Mouse (Mus musculus): ENCODE results near the gene Cadps2. TPM values are rescaled to one million over a fixed set of nuclear protein-coding genes. Genes with fewer than 3 reads are reported as not detected.

Cadps2 gene
- 1.3 and 1.4 TPM in 2 replicates for polyA plus RNA-seq (2014; fragmentation: Nextera tagmentation; extraction: Ambion mirVana)

DNA sequence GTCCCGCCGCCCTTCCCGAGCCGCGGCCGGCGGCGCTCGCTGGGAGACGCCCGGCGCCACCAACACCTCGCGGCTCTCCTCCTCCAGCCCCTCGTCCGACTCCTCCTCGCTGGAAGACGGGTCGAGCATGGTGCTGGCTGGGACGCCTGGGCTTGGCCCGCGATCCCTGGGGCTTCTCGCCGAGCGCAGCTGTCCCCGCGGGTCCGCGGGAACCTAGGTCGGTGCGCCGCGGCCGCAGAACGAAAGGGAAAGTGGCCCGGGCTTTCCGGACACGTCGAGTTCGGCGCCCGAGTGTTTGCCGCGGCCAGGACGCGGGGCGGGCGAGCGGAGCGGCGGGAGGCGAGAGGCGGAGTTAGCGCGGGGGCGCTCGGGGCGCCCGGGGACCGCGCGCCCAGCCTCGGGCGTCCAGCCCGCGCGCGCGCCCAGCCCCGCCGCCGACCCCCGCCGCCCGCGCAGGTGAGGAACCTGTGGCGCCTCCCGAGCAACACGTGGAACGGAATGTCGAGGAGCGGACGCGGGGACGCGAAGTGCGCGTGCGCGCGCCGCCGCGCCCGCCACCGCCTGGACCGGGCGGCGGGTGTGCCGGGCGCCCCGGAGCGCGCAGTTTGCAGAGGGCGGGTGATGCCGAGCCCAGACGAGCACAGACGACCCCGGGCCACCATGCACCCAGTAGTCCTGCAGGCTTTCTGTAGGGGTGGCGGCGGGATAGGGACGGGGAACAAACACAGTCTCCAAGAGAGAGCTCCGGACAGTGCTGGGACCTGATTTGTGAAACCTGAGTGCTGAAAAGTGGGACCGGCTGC lies at the start of gene Cadps2:
TSS of gene Cadps2 (minus strand) at position 413 of the 803 bp plus-strand sequence.
- no peaks in the 10 kb centered on the region for H3K36me3 ChIP-seq (ENCODE audit: control insufficient read depth, insufficient read depth, low read length)
- no peak within 1 kb of the TSS for H3K27ac ChIP-seq (replicated peaks in 1 of 2; ENCODE audit: control insufficient read depth in 1 of 2, insufficient read depth in 1 of 2, low read depth in 2 of 2, low read length in 2 of 2)
- WGBS, result under 1% methylated on average over 95 of the region's 114 CpGs

GRCm38 (mm10) chr6:23886418-23886817 lies 47.2 kb upstream of the Cadps2 start:
- no peak for ATAC-seq (ENCODE audit: insufficient number of reproducible peaks, insufficient read depth, low FRiP score, low read depth)
- Histone ChIP-seq H3K4me2 (ENCODE audit: low read length) (no peak overlapping the region), H3K27ac (replicated peaks in 1 of 2; ENCODE audit: control insufficient read depth in 1 of 2, insufficient read depth in 1 of 2, low read depth in 2 of 2, low read length in 2 of 2) (no peak overlapping the region), H3K27me3 (ENCODE audit: control insufficient read depth, insufficient read depth, low read length) (no peaks in the 10 kb centered on the region), H3K9ac (ENCODE audit: low read length) (no peak overlapping the region), H3K4me1 (ENCODE audit: control insufficient read depth in 2 of 2, insufficient read depth in 2 of 2, low read length in 2 of 2) (no peaks in the 10 kb centered on the region), H3K4me3 (ENCODE audit: control insufficient read depth in 1 of 2, insufficient read depth in 1 of 2, low read depth in 1 of 2, low read length in 2 of 2) (no peak overlapping the region), H3K36me3 (ENCODE audit: control insufficient read depth, insufficient read depth, low read length) (no peaks in the 10 kb centered on the region), H3K9me3 (ENCODE audit: control insufficient read depth, low read length) (no peaks in the 10 kb centered on the region)
- 21% methylated on average over 6 of the region's 6 CpGs for whole genome bisulfite sequencing

More for the DNA sequence above, at the start of gene Cadps2:
- Histone ChIP-seq H3K4me1 (ENCODE audit: control insufficient read depth in 2 of 2, insufficient read depth in 2 of 2, low read length in 2 of 2) (peaks cover 3% of the 10 kb centered on the region in 2 experiments; a peak in 2 of 4 replicates), H3K4me3 (ENCODE audit: control insufficient read depth in 1 of 2, insufficient read depth in 1 of 2, low read depth in 1 of 2, low read length in 2 of 2) (peak within 1 kb of the TSS; percentile 59 to 79), H3K9ac (ENCODE audit: low read length) (peak within 1 kb of the TSS; percentile 72), H3K27me3 (ENCODE audit: control insufficient read depth, insufficient read depth, low read length) (peaks cover 12% of the 10 kb centered on the region), H3K4me2 (ENCODE audit: low read length) (peak within 1 kb of the TSS; percentile 92), H3K9me3 (ENCODE audit: control insufficient read depth, low read length) (no peaks in the 10 kb centered on the region)
- peak; percentile 71 for ATAC-seq (ENCODE audit: insufficient number of reproducible peaks, insufficient read depth, low FRiP score, low read depth)

GRCm38 (mm10) chr6:23876765-23877408 lies 37.7 kb upstream of the Cadps2 start:
- no peak overlapping the region for H3K9ac ChIP-seq (ENCODE audit: low read length)
- 65% methylated on average over 4 of the region's 4 CpGs for WGBS

GRCm38 (mm10) chr6:23876363-23876762 lies 37.1 kb upstream of the Cadps2 start:
- ATAC-seq (ENCODE audit: insufficient number of reproducible peaks, insufficient read depth, low FRiP score, low read depth), result no peak
- Histone ChIP-seq H3K4me3 (ENCODE audit: control insufficient read depth in 1 of 2, insufficient read depth in 1 of 2, low read depth in 1 of 2, low read length in 2 of 2) (no peak overlapping the region), H3K9ac (ENCODE audit: low read length) (no peak overlapping the region), H3K27me3 (ENCODE audit: control insufficient read depth, insufficient read depth, low read length) (no peaks in the 10 kb centered on the region), H3K4me1 (ENCODE audit: control insufficient read depth in 2 of 2, insufficient read depth in 2 of 2, low read length in 2 of 2) (no peaks in the 10 kb centered on the region), H3K9me3 (ENCODE audit: control insufficient read depth, low read length) (no peaks in the 10 kb centered on the region), H3K36me3 (ENCODE audit: control insufficient read depth, insufficient read depth, low read length) (no peaks in the 10 kb centered on the region), H3K4me2 (ENCODE audit: low read length) (no peak overlapping the region), H3K27ac (replicated peaks in 1 of 2; ENCODE audit: control insufficient read depth in 1 of 2, insufficient read depth in 1 of 2, low read depth in 2 of 2, low read length in 2 of 2) (no peak overlapping the region)
- WGBS, result 48% methylated on average over 4 of the region's 4 CpGs

More at GRCm38 (mm10) chr6:23876765-23877408, 37.7 kb upstream of the Cadps2 start:
- Histone ChIP-seq H3K36me3 (ENCODE audit: control insufficient read depth, insufficient read depth, low read length) (no peaks in the 10 kb centered on the region), H3K9me3 (ENCODE audit: control insufficient read depth, low read length) (no peaks in the 10 kb centered on the region), H3K4me1 (ENCODE audit: control insufficient read depth in 2 of 2, insufficient read depth in 2 of 2, low read length in 2 of 2) (no peaks in the 10 kb centered on the region), H3K27ac (replicated peaks in 1 of 2; ENCODE audit: control insufficient read depth in 1 of 2, insufficient read depth in 1 of 2, low read depth in 2 of 2, low read length in 2 of 2) (no peak overlapping the region), H3K27me3 (ENCODE audit: control insufficient read depth, insufficient read depth, low read length) (no peaks in the 10 kb centered on the region), H3K4me3 (ENCODE audit: control insufficient read depth in 1 of 2, insufficient read depth in 1 of 2, low read depth in 1 of 2, low read length in 2 of 2) (no peak overlapping the region), H3K4me2 (ENCODE audit: low read length) (no peak overlapping the region)
- no peak for ATAC-seq (ENCODE audit: insufficient number of reproducible peaks, insufficient read depth, low FRiP score, low read depth)

GRCm38 (mm10) chr6:23873812-23874211 lies 34.6 kb upstream of the Cadps2 start:
- no peak overlapping the region for H3K9ac ChIP-seq (ENCODE audit: low read length)
- 72% methylated on average over 4 of the region's 4 CpGs for WGBS
- no peak overlapping the region for H3K4me2 ChIP-seq (ENCODE audit: low read length)
- H3K9me3 ChIP-seq (ENCODE audit: control insufficient read depth, low read length), result no peaks in the 10 kb centered on the region
- no peak overlapping the region for H3K4me3 ChIP-seq (ENCODE audit: control insufficient read depth in 1 of 2, insufficient read depth in 1 of 2, low read depth in 1 of 2, low read length in 2 of 2)
- H3K27me3 ChIP-seq (ENCODE audit: control insufficient read depth, insufficient read depth, low read length), result no peaks in the 10 kb centered on the region
- H3K4me1 ChIP-seq (ENCODE audit: control insufficient read depth in 2 of 2, insufficient read depth in 2 of 2, low read length in 2 of 2), result no peaks in the 10 kb centered on the region
- H3K27ac ChIP-seq (replicated peaks in 1 of 2; ENCODE audit: control insufficient read depth in 1 of 2, insufficient read depth in 1 of 2, low read depth in 2 of 2, low read length in 2 of 2), result no peak overlapping the region
- H3K36me3 ChIP-seq (ENCODE audit: control insufficient read depth, insufficient read depth, low read length), result no peaks in the 10 kb centered on the region
- ATAC-seq (ENCODE audit: insufficient number of reproducible peaks, insufficient read depth, low FRiP score, low read depth), result no peak

DNA sequence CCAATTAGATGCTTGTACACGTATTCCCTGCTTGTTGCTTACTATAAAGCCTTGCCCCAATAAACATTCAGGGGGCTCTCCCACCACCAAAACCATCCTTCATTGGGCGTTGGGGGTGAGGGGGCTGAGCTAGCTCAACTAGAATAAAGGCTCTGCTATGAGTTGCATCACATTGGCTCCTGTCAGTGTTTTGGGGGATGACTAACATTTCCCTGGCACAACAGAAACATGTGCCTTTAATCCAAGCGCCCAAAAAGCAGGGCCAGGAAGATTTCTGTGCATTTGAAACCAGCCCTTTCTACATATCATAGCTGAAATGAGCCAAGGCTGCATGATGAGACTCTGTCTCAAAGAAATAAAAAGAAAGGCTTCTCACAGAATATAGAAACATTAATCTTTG lies 34.0 kb upstream of the Cadps2 start:
- H3K36me3 ChIP-seq (ENCODE audit: control insufficient read depth, insufficient read depth, low read length), result no peaks in the 10 kb centered on the region
- ATAC-seq (ENCODE audit: insufficient number of reproducible peaks, insufficient read depth, low FRiP score, low read depth), result no peak
- WGBS, result 71% methylated on average over 3 of the region's 3 CpGs
- H3K4me1 ChIP-seq (ENCODE audit: control insufficient read depth in 2 of 2, insufficient read depth in 2 of 2, low read length in 2 of 2), result no peaks in the 10 kb centered on the region
- no peak overlapping the region for H3K9ac ChIP-seq (ENCODE audit: low read length)
- H3K4me2 ChIP-seq (ENCODE audit: low read length), result no peak overlapping the region
- no peaks in the 10 kb centered on the region for H3K27me3 ChIP-seq (ENCODE audit: control insufficient read depth, insufficient read depth, low read length)
- H3K27ac ChIP-seq (replicated peaks in 1 of 2; ENCODE audit: control insufficient read depth in 1 of 2, insufficient read depth in 1 of 2, low read depth in 2 of 2, low read length in 2 of 2), result no peak overlapping the region
- H3K9me3 ChIP-seq (ENCODE audit: control insufficient read depth, low read length), result no peaks in the 10 kb centered on the region
- no peak overlapping the region for H3K4me3 ChIP-seq (ENCODE audit: control insufficient read depth in 1 of 2, insufficient read depth in 1 of 2, low read depth in 1 of 2, low read length in 2 of 2)

- Histone ChIP-seq H3K4me3 (ENCODE audit: control insufficient read depth in 1 of 2, insufficient read depth in 1 of 2, low read depth in 1 of 2, low read length in 2 of 2) (no peak overlapping the region), H3K27ac (replicated peaks in 1 of 2; ENCODE audit: control insufficient read depth in 1 of 2, insufficient read depth in 1 of 2, low read depth in 2 of 2, low read length in 2 of 2) (no peak overlapping the region), H3K4me1 (ENCODE audit: control insufficient read depth in 2 of 2, insufficient read depth in 2 of 2, low read length in 2 of 2) (no peaks in the 10 kb centered on the region), H3K9ac (ENCODE audit: low read length) (no peak overlapping the region), H3K9me3 (ENCODE audit: control insufficient read depth, low read length) (no peaks in the 10 kb centered on the region), H3K36me3 (ENCODE audit: control insufficient read depth, insufficient read depth, low read length) (no peaks in the 10 kb centered on the region), H3K4me2 (ENCODE audit: low read length) (no peak overlapping the region), H3K27me3 (ENCODE audit: control insufficient read depth, insufficient read depth, low read length) (no peaks in the 10 kb centered on the region)
- no peak for ATAC-seq (ENCODE audit: insufficient number of reproducible peaks, insufficient read depth, low FRiP score, low read depth)
Observed at GRCm38 (mm10) chr6:23869971-23870370, 30.8 kb upstream of the Cadps2 start.
